Mouse (Mus musculus) C2C12 (cell line): ENCODE results near the gene Uvrag.

Experiments used
- CEBPB ChIP-seq: IDR thresholded peaks from one replicate; pipeline ENCODE4 v1.6.1; 2011; ENCODE audit warnings: low read depth, mild to moderate bottlenecking, control low read depth, moderate library complexity
- CTCF ChIP-seq: IDR thresholded peaks from one replicate; pipeline ENCODE4 v1.5.1; 2011; ENCODE audit not compliant: control insufficient read depth, insufficient read depth, insufficient read length
- MAX ChIP-seq: IDR thresholded peaks from one replicate; pipeline ENCODE4 v1.6.1; 2011; ENCODE audit warnings: mild to moderate bottlenecking, control low read depth
- MYOD1 ChIP-seq: IDR thresholded peaks from one replicate; pipeline ENCODE4 v1.6.1; 2011; ENCODE audit warnings: low read depth; ENCODE audit not compliant: control insufficient read depth, insufficient read length
- MYOG ChIP-seq: IDR thresholded peaks from one replicate; pipeline ENCODE4 v1.6.1; 2011; ENCODE audit not compliant: control insufficient read depth, insufficient read length; ENCODE audit errors: extremely low read depth
- USF1 ChIP-seq: IDR thresholded peaks from one replicate; pipeline ENCODE4 v1.6.1; 2011; ENCODE audit warnings: low read depth, mild to moderate bottlenecking, control low read depth, moderate library complexity

DNA sequence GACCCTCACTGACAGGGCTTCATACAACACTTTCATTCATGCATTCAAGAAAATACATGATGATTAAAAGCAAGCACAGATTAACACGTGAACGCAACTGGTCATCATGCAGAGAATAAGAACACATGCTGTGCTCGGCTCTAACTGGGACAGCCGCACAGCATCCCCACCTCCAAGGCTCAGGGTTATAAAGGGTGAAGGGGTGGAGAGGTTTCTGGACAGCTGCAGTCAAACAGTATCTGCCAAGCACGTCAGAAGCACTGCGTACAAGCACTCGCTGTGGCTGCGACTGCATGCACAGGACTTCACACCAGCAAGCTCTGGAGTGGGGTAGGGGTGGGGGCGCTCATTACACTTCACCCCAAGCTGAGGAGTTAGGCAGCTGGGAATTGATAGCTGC, 40.9 kb downstream of the Uvrag start:
- TF ChIP-seq CTCF (no peak), USF1 (no peak), MYOG (no peak), CEBPB (no peak), MAX (no peak), MYOD1 (no peak)
